ENCODE assay signal across 29 mouse cellular contexts in genomic region chr8:8762354-8762753, GRCm38 (mm10).
DNase-seq lines count a peak whose midpoint lies in the region; ATAC-seq lines count a peak whose summit lies in the region.
"Had no signal": no experiment of that assay in that cellular context is flagged by ENCODE, and none has a peak within 500 bp of the region (broad histone marks: within the 10 kb centered on the region; RNA-seq: fewer than 3 reads in every experiment).

No protein-coding gene starts in this region.

- peak overlapping the region; percentile 63; the same call in 1 of the 2 replicates for H3K27ac ChIP-seq in hindbrain, embryonic 13.5 days
- H3K27ac ChIP-seq in hindbrain, embryonic 10.5 days = no peak overlapping the region
- peak overlapping the region; percentile 62; the same call in 1 of the 2 replicates for H3K27ac ChIP-seq in neural tube, embryonic 13.5 days (replicated peaks)
- peak overlapping the region; percentile 39 for H3K27ac ChIP-seq in midbrain, embryonic 16.5 days (ENCODE audit: low read length)
- H3K27ac ChIP-seq: embryonic facial prominence, embryonic 12.5 days; heart, embryonic 10.5 days; heart, embryonic 15.5 days; limb, embryonic 10.5 days; limb, embryonic 15.5 days; liver, embryonic 13.5 days; midbrain, embryonic 12.5 days had no signal

- H3K4me1 ChIP-seq in hindbrain, embryonic 13.5 days (replicated peaks) = peaks cover 5% of the 10 kb centered on the region
- peaks cover 4% of the 10 kb centered on the region; the same call in 1 of the 2 replicates for H3K4me1 ChIP-seq in hindbrain, embryonic 10.5 days (replicated peaks)
- H3K4me1 ChIP-seq in neural tube, embryonic 13.5 days (replicated peaks) = peaks cover 10% of the 10 kb centered on the region
- peaks cover 9% of the 10 kb centered on the region; the same call in 1 of the 2 replicates for H3K4me1 ChIP-seq in midbrain, embryonic 16.5 days (ENCODE audit: control insufficient read depth, insufficient read depth, low read length)
- H3K4me1 ChIP-seq: embryonic facial prominence, embryonic 12.5 days; limb, embryonic 15.5 days; liver, embryonic 13.5 days; midbrain, embryonic 12.5 days had no signal

- no peak overlapping the region for H3K4me2 ChIP-seq in hindbrain, embryonic 13.5 days
- H3K4me2 ChIP-seq in neural tube, embryonic 13.5 days = no peak overlapping the region
- H3K4me2 ChIP-seq in midbrain, embryonic 16.5 days (ENCODE audit: low read length) = peak overlapping the region; percentile 17
- H3K4me2 ChIP-seq: embryonic facial prominence, embryonic 12.5 days; heart, embryonic 15.5 days; limb, embryonic 15.5 days; liver, embryonic 13.5 days; midbrain, embryonic 12.5 days had no signal

- no peak overlapping the region for H3K9ac ChIP-seq in hindbrain, embryonic 13.5 days
- H3K9ac ChIP-seq in neural tube, embryonic 13.5 days = no peak overlapping the region
- no peak overlapping the region for H3K9ac ChIP-seq in midbrain, embryonic 16.5 days (ENCODE audit: low read depth, low read length)
- H3K9ac ChIP-seq: embryonic facial prominence, embryonic 12.5 days; heart, embryonic 15.5 days; limb, embryonic 15.5 days; liver, embryonic 13.5 days; midbrain, embryonic 12.5 days had no signal

- WGBS in hindbrain, embryonic 13.5 days = 61% methylated on average over 12 of the region's 12 CpGs
- WGBS in hindbrain, embryonic 10.5 days = 80% methylated on average over 12 of the region's 12 CpGs
- 57% methylated on average over 12 of the region's 12 CpGs for WGBS in neural tube, embryonic 13.5 days
- WGBS in midbrain, embryonic 16.5 days = 41% methylated on average over 12 of the region's 12 CpGs

- H3K4me3 ChIP-seq in hindbrain, embryonic 13.5 days = no peak overlapping the region
- H3K4me3 ChIP-seq in hindbrain, embryonic 10.5 days = no peak overlapping the region
- no peak overlapping the region for H3K4me3 ChIP-seq in neural tube, embryonic 13.5 days
- no peak overlapping the region for H3K4me3 ChIP-seq in midbrain, embryonic 16.5 days (ENCODE audit: low read depth, low read length)
- H3K4me3 ChIP-seq: embryonic facial prominence, embryonic 12.5 days; heart, embryonic 10.5 days; heart, embryonic 15.5 days; limb, embryonic 10.5 days; limb, embryonic 15.5 days; liver, embryonic 13.5 days; midbrain, embryonic 12.5 days; myocyte had no signal

- ATAC-seq in hindbrain, embryonic 13.5 days (ENCODE audit: low FRiP score) = 0 out of 2 replicates have a peak, but pooled peaks have one; percentile 39
- ATAC-seq in neural tube, embryonic 13.5 days (ENCODE audit: low read depth) = peak; percentile 53
- peak; percentile 70 for ATAC-seq in midbrain, embryonic 16.5 days
- ATAC-seq: CD4-positive, CD25-positive, alpha-beta regulatory T cell, adult 4 months; intestine, postnatal 0 days; lung, postnatal 0 days had no signal

- H3K9me3 ChIP-seq in hindbrain, embryonic 13.5 days = no peaks in the 10 kb centered on the region
- H3K9me3 ChIP-seq in hindbrain, embryonic 10.5 days = no peaks in the 10 kb centered on the region
- H3K9me3 ChIP-seq in neural tube, embryonic 13.5 days = no peaks in the 10 kb centered on the region
- no peaks in the 10 kb centered on the region for H3K9me3 ChIP-seq in midbrain, embryonic 16.5 days (replicated peaks; ENCODE audit: control insufficient read depth, low read length, poor library complexity, severe bottlenecking)
- H3K9me3 ChIP-seq: embryonic facial prominence, embryonic 12.5 days; heart, embryonic 10.5 days; heart, embryonic 15.5 days; limb, embryonic 10.5 days; limb, embryonic 15.5 days; liver, embryonic 13.5 days; midbrain, embryonic 12.5 days had no signal

- no peak for DNase-seq in hindbrain, embryonic 10.5 days (ENCODE audit: low spot score)
- DNase-seq in neural tube, embryonic 10.5 days (ENCODE audit: extremely low spot score, low spot score) = no peak
- no peak for DNase-seq in cerebellum, postnatal 36 days
- DNase-seq in layer of hippocampus, postnatal 25 days (ENCODE audit: extremely low spot score in 1 of 2, low spot score in 1 of 2) = no peak
- DNase-seq: adrenal gland, postnatal 25 days; cerebellum, adult 2 months; cerebellum, postnatal 25 days; embryo, embryonic 11 days; gastrocnemius, postnatal 25 days; heart, adult 11 months; kidney, adult 9 months; kidney, postnatal 10 days; liver, embryonic 13.5 days; lung, adult 18-20 months; spleen, adult 18-20 months; thymus, postnatal 14 days had no signal

- no peaks in the 10 kb centered on the region for H3K36me3 ChIP-seq in hindbrain, embryonic 13.5 days
- no peaks in the 10 kb centered on the region for H3K36me3 ChIP-seq in hindbrain, embryonic 10.5 days
- no peaks in the 10 kb centered on the region for H3K36me3 ChIP-seq in neural tube, embryonic 13.5 days
- H3K36me3 ChIP-seq in midbrain, embryonic 16.5 days (ENCODE audit: control insufficient read depth, insufficient read depth, low read length) = no peaks in the 10 kb centered on the region
- H3K36me3 ChIP-seq: embryonic facial prominence, embryonic 12.5 days; heart, embryonic 10.5 days; heart, embryonic 15.5 days; limb, embryonic 10.5 days; limb, embryonic 15.5 days; liver, embryonic 13.5 days; midbrain, embryonic 12.5 days had no signal

- no peaks in the 10 kb centered on the region for H3K27me3 ChIP-seq in hindbrain, embryonic 13.5 days
- H3K27me3 ChIP-seq in hindbrain, embryonic 10.5 days (ENCODE audit: insufficient read depth, poor library complexity, severe bottlenecking) = no peaks in the 10 kb centered on the region
- no peaks in the 10 kb centered on the region for H3K27me3 ChIP-seq in neural tube, embryonic 13.5 days
- H3K27me3 ChIP-seq in midbrain, embryonic 16.5 days (ENCODE audit: control insufficient read depth, insufficient read depth, low read depth, low read length) = no peaks in the 10 kb centered on the region
- H3K27me3 ChIP-seq: embryonic facial prominence, embryonic 12.5 days; heart, embryonic 15.5 days; limb, embryonic 15.5 days; liver, embryonic 13.5 days; midbrain, embryonic 12.5 days had no signal
